Mouse (Mus musculus) small intestine, adult 2 months (tissue): ENCODE results near the gene Aif1.

ENCODE experiments used
- CTCF ChIP-seq: fragments of 200-500 bp; IDR thresholded peaks from 2 replicates; pipeline ENCODE4 v1.5.1; 2012; ENCODE audit warnings: low read depth, mild to moderate bottlenecking, control low read depth, inconsistent platforms, low read length, moderate library complexity, mixed read lengths; ENCODE audit not compliant: insufficient replicate concordance, insufficient read length; ENCODE audit errors: extremely low read depth
- POLR2A ChIP-seq: fragments of 200-500 bp; IDR thresholded peaks from 2 replicates; pipeline ENCODE4 v1.6.1; 2012; ENCODE audit warnings: low read depth, mild to moderate bottlenecking, control low read depth, inconsistent platforms, low read length, moderate library complexity

DNA sequence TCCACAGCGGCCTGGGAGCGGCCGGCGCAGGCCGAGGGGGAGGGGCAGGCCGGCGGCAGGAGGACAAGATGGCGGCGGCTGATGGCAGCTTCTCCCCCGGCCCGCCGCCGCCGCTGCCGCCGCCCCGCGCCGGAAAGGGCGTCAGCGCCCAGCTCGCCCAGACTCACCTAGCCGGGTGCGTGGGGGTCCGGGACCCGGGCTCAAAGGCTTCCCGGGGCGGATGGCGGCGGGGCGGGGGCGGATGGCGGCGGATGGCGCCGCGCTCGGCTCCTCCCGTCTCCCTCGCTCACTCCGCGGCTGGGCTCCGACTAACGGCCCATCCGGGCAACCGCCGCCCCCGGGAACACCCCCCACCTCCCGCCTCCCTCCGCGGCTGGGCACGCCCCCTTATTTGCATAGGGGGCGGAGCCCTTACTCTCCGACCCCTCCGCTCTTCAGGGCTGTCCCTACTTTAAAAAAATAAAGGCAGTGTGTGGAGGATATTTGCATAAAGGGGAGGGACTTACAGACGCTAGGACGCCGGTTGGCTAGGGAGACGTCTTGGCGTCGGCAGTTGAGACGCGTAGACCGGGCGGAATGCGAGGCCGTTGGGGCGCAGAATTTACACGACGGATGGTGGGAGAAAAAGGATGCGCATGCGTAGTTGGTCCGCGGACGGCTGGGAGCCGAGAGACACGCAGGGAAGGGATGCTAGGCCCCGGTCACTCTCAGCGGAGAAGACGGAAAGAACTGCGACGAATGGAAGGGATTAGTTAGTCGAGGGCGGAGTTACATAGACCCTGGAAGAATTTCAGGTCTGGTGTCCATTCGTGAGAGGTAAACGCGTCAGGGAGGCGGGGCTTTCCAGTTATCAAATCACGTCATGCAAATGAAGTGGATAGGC is 11.1 kb downstream of the Aif1 start, which contains the start of gene Prrc2a:
- TF ChIP-seq CTCF (no peak), POLR2A (peak; percentile 86; the same call in 1 of the 2 replicates)
